Mouse (Mus musculus) fat pad, adult 2 months (tissue): ENCODE measurements around the gene Ms4a4c.
"Not testable (repeated sequence)": the region's sequence is repeated elsewhere in the genome, so short reads cannot be mapped to it uniquely, and the experiment has no call there.

ENCODE experiments used
- DNase-seq: peaks from one replicate; pipeline ENCODE4 v3.0.0-alpha.2; 2011; ENCODE audit warnings: low read depth, low spot score; ENCODE audit errors: extremely low read depth

Gene Ms4a4c

GRCm38 (mm10) chr19:11404527-11404926 is at the start of gene Ms4a4c:
Ms4a4c (plus strand) TSS chr19:11404770.
- no peak for DNase-seq

DNA sequence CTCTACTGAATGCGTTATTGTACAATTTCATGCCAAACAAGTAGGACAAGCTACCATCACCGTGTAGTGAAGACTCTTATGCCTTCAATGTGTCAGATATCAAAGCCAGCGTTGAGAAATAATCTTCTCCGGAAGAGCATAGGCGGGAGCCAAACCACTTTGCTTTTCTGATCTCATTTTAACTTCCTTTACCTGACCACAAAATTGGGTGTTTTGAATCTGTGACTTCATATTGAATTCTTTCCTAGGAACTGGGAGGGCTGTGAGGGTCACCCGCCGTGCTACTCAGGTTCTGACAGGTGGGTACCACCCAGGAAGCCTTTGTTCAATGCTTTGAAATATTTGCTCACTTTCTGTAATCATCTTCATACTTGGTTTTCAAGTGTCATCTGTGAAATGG is 48.8 kb upstream of the Ms4a4c start:
- no peak for DNase-seq

DNA sequence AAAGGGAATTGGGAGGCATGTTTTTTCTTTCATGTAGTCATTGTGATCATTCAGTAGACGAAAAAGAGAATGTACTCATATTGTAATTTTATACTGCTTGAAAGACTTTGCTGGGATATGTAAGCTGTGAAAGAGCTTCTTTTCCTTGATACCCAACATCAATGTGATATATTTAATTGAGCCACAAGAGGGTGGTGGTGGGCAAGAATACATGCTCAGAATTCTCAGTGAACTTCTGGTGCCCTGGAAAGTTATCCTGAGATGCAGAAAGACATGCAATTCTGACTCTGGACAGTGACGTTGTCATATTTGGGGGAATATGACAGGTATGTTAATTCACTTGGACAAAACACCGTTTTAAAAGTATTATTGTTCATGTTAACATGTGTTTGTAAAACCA is 44.5 kb upstream of the Ms4a4c start:
- no peak for DNase-seq

DNA sequence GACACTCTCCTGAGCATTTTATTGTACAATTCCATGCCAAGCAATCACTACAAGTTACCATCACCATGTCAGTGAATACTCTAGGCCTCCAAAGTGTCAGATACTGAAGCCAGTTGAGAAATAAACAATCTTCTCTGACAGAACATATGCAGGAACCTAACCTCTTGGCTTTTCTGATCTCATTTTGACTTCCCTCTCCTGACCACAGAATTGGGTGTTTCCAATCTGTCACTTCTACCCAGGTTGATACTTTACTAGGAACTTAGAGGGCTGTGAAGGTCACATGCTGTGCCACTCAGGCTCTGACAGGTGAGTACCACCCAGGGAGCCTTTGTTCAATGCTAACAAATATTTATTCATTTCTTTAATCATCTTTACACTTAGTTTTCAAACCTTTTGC is 42.6 kb upstream of the Ms4a4c start:
- DNase-seq: no peak

DNA sequence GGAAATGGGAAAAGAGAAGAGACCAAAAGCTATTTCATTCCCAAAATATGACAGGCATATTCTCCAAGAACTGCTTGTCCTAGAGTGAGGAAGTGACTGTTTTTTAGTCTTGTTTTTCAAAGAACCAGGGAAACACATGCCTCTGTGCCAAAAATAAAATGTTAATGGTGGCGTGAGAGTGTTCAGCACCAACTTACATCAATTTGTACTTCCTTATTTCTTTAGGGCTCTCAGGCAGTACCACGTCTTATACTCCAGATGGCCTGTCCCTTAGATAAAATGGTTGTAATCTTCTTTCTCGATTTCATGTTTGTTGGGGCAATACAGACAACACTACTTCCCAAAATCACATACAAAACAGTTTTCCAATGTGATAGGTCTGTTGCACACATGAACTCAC is 36.3 kb upstream of the Ms4a4c start:
- DNase-seq: no peak

- DNase-seq: no peak
Observed at GRCm38 (mm10) chr19:11371181-11371580, 33.4 kb upstream of the Ms4a4c start.

GRCm38 (mm10) chr19:11375273-11375672 is 29.3 kb upstream of the Ms4a4c start, which contains the start of gene Ms4a4a:
Ms4a4a (plus strand) TSS chr19:11375523.
- DNase-seq: no peak

- no peak for DNase-seq
Observed at GRCm38 (mm10) chr19:11376399-11376798, 28.2 kb upstream of the Ms4a4c start.

- no peak for DNase-seq
Observed at GRCm38 (mm10) chr19:11387109-11387508, 17.5 kb upstream of the Ms4a4c start.

DNA sequence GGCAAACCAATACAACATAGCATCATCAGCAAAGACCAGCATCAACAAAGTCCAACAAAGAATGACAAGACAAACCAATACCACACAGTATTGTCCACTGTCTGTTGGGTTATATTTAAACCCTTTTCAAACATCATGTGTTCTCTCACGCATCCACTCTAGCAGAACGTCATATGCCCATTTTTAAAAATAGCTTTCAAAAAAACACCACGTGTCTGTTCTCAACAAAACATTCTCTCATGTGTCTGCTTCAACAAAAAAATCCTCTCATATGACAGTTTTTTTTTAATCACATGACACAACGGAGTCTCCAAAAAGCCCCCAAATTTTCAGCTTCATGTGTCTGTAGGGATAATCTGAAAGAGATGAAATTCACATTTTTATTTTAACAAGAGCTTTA is 16.9 kb upstream of the Ms4a4c start:
- DNase-seq: no peak

- no peak for DNase-seq
Observed at GRCm38 (mm10) chr19:11388949-11389348, 15.6 kb upstream of the Ms4a4c start.

- no peak for DNase-seq
Observed at GRCm38 (mm10) chr19:11395769-11396168, 8.8 kb upstream of the Ms4a4c start.

DNA sequence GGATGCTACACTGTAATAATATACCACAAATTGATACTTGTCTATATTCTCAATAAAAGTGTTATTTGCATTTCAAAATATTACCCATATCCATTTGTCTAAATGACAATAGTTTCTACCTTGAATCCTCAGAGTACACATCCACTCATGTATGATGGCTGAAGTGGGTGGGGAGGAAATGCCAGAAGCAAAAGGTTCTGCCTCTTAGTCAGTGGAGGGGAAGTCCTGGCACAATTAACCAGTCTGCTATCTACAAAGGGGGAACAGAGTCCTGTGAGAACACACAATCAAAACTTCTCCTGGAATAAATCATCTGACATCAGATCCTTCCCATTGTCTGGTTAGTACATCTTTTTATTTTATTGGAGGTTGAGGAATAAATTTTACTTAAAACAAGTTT is 2.9 kb downstream of the Ms4a4c start:
- DNase-seq: no peak

GRCm38 (mm10) chr19:11408591-11408990 is 4.0 kb downstream of the Ms4a4c start:
- DNase-seq: no peak

DNA sequence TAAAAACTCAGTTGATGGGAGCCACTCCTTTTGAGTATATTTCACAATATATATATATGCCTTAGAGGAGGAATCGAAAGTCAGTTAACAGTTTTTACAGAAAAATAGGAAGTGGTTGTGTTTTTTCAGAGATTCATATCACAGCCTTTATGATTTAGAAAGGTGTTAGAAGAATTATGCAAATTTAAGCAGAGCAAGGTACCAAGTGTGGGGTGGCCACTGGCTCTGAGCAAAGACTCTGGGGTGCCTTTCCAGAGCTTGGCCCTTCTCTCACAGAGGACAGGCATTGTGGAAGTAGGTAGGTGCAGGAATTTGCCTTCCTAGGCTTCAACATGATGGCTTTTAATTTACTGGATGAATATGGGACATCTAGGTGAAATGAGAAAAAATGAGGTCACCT is 7.1 kb downstream of the Ms4a4c start:
- no peak for DNase-seq

- no peak for DNase-seq
Observed at GRCm38 (mm10) chr19:11414084-11414483, 9.5 kb downstream of the Ms4a4c start.

DNA sequence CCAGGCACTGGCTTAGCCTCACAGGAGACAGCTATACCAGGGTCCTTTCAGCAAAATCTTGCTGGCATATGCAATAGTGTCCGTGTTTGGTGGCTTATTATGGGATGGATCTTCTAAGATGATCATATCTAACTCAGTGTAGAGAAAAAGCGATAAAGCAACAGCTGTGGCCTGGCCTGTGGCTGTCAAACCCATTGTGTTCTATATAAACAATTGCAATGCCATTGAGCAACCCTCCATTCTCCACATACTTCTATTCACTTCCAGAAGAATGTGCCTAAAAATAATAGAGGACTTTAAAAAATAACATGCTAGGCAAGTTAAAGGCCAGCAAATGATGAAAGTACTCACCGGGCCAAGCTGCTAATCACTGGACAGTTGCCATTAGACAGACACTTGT is 11.0 kb downstream of the Ms4a4c start:
- DNase-seq: no peak

DNA sequence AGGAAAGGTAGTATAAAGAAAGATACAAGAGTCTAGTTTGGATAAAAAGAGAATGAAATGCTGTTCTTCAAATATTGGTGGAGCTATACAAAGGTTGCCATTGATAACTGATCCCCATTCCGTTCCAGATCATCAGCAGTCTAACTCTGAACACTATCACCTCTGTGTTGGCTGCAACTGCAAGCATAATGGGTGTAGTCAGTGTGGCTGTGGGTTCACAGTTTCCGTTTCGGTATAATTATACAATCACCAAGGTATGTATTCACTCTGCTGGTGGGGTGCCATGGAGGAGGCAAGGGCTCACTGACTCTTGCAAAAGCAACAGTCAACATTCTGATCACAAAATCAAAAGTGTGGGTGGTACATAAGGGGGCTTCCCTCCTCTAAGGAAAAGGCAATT is 14.3 kb downstream of the Ms4a4c start:
- DNase-seq: not testable (repeated sequence)

- not testable (repeated sequence) for DNase-seq
Observed at GRCm38 (mm10) chr19:11431209-11431608, 26.6 kb downstream of the Ms4a4c start.

- DNase-seq: no peak
Observed at GRCm38 (mm10) chr19:11435058-11435834, 30.7 kb downstream of the Ms4a4c start.

DNA sequence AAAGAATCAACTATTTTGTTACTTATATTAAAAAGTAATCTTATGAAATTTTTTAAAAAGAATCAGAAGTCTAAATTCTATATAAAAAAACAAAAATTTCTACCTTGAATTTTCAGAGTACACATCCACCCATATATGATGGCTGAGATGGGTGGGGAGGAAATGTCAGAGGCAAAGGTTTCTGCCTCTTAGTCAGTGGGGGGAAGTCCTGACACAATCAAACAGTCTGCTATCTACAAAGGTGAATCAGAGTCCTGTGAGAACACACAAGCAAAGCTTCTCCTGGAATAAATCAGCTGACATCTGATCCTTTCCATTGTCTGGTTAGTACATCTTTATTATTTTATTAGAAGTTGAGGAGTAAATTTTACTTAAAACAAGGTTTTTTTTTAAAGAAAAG is 38.8 kb downstream of the Ms4a4c start, which contains the start of gene Ms4a4b:
Gene Ms4a4b, plus strand, starts transcription at position 216 of the 400 bp plus-strand sequence.
- DNase-seq: no peak

DNA sequence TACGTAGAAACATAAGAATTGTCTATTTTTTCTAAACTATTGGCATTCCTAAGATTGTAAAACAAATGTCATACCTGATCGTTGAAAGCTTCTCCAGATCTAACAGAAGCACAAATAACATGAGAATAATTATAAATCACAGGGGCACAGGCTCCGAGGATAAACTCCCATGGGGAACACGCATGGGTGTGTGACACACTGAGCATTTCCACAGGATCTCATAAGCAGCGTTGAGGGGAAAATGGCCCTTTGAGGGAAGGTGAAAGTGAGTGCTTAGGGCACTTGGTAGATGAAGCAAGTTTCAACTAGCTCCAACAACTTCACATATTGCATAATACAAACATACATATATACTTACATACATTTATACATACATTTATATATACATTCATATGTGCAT is 39.4 kb downstream of the Ms4a4c start:
- no peak for DNase-seq

GRCm38 (mm10) chr19:11447238-11447637 is 42.7 kb downstream of the Ms4a4c start:
- no peak for DNase-seq
